Mouse (Mus musculus) skeletal muscle tissue, adult 2 months (tissue): ENCODE results near the gene Usp31.

ENCODE experiments used
- DNase-seq: peaks from one replicate; pipeline ENCODE4 v3.0.0-alpha.2; 2012; ENCODE audit warnings: low read depth, low spot score

Gene Usp31

DNA sequence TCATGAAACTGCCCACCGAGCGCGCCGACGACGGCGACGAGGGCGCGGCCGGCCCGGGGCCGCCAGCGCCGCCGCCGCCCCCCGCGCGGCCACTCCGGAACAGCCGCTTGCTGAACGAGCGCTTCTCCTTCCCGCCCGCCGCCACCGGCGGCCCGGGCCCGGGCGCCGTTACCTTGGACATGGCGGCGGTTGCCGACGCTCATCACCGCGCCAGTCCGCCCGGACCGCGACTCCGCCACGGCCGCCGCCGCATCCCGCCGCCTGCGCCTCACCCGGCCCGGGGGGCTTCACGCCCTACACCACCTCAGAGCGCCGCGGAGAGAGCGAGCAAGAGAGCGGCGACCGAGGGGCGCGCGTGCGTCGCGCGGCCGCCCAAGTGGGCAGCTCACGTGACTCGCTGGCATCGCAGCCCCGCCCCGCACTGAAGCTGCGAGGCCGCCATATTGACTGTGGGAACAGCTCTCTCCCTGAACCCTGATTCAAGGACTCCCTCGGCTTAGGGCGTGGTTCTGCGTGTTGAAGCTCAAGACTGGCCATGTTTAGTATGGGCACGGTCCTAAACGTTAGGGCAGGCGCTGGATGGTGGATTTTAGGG lies at the start of gene Usp31:
TSS of gene Usp31 (minus strand) at position 181 of the 595 bp plus-strand sequence.
- peak; percentile 90 for DNase-seq

DNA sequence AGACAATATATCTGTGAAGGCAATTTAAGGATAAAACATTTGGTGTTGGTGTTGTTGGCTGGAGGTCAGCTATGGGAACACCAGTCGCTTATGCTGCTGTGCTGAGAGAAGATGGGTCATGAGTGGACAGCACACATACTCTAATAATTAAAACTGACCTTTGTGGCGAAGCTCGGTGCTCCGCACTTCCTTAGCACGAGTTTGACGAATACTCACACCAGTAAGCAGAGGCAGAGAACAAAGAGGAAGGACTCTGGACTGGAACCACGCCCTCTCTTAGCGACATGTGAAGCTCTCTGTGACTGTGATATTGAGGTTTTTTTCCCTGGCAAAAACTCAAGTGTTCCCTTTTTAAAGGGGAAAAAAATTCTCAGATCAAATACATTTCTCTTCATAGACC lies 47.7 kb upstream of the Usp31 start:
- no peak for DNase-seq

DNA sequence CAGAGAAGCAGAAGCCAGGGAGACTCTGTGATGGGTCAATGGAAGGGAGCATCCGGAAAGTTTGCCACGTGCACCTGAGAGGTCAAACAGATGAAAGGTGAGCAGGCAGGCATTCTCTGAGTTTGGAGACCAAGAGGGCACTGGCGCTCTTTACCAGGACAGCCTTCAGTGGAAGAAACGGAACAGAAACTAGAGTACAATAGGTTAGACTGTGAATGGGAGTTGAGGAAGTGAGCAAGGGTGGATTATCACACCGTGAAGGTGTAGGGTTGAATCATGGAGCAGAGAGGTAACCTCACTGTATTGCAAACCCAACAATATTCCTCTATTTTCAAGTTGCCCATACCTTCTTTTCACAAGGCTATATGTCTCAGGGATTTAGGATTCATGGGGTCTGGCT lies 43.2 kb upstream of the Usp31 start:
- no peak for DNase-seq

DNA sequence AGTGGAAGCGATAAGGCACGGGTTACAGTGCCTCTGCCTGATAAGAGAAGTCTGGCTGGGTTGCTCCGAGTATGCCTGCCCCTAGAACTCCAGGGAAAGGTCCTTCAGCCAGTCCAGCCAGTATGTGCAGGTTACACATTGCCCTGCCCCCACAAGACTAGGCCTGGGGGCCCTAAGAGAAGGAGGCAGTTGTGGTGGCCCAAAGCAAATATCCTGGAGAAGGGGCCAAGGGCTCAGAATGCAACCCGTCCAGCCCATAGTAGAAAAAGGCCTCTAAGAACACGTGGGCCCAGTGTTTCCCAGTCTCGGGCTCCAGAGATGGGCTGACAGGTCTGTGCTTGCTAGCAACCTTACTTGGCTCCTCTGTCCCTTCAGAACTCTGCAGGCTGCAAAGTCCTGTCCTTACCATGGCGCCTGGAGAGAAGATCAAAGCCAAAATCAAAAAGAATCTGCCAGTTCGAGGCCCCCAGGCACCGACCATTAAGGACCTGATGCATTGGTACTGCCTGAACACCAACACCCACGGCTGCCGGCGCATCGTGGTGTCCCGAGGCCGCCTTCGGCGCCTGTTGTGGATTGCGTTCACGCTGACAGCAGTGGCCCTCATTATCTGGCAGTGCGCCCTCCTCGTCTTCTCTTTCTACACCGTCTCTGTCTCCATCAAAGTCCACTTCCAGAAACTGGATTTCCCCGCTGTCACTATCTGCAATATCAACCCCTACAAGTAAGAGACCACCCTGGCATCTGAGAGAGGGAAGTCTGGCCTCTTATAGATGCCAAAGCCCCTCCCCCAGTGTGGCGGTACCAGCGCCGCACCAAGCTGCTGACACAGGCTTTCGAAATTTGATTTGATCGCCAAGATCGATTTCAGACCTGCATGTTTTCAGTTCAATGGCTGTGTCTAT lies 30.7 kb upstream of the Usp31 start:
- DNase-seq: no peak

DNA sequence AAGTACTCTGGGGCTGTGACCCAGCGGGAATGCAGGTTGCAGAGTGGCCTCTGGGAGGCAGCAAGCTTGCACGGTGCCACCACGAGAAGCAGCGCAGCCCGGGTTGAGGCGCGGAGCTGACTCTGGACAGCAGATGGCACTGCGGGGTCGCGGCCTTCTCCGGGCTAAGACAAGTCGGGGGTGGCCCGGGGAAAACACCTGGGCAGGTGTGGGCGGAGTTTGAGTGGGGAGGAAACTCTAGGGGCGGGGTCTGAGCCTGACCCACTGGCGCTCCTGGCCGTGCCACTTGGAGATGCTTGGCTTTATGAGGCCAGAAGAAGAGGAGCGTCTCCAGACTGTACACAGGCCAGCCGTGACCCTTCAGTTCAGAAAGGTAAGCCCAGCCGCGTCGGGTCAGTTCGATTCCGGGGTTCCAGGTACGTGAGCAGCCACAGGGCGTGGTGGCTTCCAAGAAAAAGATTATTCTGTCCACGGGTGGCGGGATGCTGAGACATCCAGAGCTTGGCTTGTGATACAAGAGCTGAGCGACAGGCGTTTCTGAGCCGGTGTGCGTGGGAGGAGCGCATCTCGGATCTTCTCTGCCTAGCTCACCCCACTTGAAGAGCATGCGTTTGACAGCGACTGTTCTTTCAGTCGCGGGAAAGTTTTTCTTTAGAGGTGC lies 27.2 kb upstream of the Usp31 start, which contains the start of gene Scnn1g:
TSS of gene Scnn1g (plus strand) at position 309 of the 661 bp plus-strand sequence.
- peak; percentile 34 for DNase-seq

DNA sequence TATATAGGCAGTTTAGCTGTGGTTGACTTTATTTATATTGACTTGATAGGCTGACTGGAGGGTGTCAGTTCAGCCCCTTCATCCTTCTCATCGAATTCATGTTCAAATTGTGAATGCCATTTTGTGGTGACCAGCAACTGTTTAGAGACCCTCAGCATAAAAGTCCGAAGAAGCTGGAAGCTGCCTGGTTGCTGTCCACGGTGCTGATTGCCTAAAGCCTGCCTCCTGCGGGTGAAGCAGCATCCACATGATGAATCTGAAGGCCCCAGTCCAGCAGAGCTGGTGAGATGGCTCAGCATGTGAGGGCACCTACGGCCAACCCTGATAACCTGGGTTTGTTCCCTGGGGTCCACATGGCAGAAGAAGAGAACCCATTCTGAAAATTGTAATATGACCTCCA lies 23.2 kb upstream of the Usp31 start:
- DNase-seq: no peak

DNA sequence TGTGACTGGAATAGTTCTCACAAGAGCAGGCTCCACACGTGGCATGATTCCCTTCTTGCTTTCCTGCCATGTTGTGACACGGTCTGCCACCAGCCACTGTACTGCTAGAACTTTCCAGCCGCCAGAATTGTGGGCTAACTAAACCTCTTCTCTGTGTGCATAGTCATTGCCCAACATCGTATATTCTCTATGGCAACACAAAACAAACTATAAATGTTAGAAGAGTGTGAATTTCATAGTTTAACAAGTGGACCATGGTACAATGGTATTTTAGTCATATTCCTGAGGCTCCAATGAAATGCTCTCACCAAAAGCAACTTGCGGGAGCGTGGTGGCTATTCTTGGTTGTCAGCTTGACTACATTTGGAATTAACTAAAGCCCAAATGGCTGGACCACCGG lies 10.0 kb upstream of the Usp31 start:
- no peak for DNase-seq

DNA sequence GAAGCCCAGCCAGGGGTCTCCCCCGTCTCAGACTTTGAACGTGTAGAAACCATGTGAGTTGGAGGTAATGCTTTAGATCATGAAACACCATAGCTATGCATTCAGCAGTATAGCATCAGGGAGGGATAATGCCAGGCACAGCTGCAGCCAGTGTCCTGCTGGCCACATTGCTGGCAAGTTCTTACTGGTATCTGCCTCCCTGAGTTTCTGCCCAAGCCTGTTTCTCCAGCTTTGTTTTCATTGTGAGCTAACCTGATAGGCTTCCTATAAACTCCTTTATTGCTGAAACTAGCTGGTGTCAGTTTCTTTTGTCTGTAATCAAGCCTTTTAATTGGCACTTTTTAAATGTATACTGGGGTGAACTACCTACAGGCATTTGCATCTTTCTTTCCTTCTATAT lies 4.1 kb upstream of the Usp31 start:
- DNase-seq: no peak

DNA sequence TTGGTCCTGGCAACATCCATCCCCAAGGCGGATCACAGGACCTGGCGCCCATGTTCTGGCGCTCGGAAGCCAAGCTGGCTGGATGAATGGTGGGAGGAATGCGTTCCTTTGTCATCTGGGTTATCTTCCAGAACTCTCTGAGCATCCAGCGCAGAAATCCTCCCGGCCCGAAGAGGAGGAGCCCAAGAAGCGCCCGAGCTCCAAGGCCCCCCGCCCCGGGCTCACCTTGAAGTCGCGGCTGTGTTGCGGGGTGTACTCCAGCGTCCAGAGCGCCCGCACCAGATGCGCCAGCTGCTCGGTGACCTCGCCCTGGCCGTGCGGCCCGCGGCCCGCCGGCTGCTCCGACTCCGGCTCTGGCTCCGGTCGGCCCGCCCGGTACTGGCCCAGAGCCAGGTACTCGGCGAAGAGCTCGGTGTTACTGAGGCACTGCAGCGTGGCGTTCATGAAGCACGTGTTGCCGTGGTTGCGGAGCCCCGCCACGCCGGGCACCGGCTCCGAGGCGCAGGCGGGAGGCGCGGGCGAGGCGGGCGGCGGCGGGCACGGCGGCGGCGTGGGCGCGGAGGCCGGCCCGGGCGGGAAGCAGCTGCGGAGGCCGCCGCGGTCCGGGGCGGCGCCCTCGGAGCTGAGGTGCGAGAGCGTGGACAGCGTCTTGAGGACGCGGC lies 511 bp downstream of the Usp31 start:
- peak; percentile 18 for DNase-seq

DNA sequence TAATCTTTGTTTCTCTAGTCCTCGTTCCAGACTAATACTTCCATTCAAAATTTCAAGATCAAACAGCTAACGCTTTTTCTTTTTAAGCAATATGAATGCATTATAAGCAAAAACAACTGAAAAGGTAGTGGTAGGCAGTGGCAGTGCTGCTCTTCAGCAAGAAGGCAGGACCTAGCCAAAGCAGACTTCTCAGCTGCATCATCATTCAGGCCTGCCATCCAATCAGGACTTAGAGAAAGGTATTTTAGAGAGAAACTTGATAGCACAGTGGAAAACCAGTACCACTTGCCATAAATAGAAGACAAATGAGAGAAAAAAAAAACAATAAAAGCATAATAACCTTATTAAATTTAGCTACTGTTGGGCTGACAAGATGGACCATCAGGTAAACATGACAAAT lies 2.0 kb downstream of the Usp31 start:
- DNase-seq: no peak

DNA sequence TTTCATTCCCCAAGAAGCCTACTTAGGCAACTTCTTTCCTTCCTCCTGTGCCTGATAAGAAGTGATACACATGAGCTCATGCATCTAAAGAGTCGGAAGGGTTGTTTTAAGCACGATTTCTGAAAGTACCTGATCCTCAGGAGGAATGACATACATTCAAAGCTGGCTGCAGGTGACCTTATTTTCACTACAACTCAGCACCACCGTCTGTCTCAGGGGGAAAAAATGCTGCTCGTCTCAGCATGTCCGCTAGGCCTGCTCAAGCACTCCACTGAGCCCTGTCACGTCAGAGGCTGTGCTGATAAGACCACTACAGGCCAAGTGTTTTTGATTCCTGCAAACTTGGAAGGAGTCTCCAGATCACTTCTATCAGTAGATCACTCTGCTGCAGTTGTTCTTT lies 5.1 kb downstream of the Usp31 start:
- DNase-seq: no peak

DNA sequence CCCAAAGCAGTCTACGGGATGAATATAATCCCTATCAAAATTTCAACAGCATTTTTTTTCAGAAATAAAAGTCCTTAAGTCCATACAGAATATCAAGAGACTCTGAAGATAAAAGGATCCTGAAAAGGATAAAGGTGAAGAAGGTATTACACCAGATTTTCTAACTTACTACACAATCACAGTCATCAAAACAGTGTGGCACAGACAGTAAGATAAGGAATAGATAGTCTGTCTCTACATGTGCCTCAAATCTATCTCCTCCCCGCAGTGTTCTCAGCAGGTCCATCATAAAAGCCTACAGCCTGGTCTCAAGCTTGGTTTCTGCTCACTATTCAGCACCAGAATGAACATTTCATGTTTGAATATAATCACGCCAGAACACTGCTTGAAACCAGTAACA lies 6.6 kb downstream of the Usp31 start:
- no peak for DNase-seq

DNA sequence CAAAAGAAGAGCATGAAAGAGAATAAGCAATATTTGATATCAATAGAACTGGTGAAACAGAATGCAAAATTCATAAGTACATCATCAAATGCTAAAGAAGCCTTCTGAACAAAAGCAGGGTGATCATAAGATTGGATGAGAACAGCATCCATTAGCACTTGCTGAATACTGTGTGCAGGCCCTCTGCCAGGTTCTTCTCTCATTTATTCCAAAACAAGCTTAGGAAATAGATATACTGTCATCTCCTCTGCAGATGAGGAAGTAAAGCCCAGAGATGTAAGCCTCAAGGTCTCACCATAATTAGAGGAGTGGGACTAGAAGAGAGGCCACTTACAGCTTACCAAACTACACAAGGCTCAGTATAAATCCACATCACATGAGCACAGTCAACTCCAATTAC lies 7.8 kb downstream of the Usp31 start:
- DNase-seq: no peak

DNA sequence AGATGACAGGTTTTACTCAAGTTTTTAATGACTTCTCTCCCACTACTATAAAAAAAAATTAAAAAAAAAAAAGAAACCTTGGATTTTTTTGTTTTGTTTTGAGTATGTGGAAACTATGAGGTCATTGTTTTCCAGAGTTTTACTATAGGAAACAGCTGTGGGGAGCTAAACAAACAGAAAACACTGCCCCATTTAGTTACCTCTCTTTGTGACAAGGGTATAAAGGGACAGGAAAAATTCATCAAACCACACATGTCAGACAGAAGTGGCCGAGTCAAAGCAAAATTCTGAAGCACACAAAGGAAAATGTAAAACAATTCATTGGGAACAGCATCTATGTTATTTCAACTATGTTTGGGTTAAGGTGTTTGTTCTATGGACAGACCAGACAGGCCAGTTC lies 9.5 kb downstream of the Usp31 start:
- DNase-seq: no peak

DNA sequence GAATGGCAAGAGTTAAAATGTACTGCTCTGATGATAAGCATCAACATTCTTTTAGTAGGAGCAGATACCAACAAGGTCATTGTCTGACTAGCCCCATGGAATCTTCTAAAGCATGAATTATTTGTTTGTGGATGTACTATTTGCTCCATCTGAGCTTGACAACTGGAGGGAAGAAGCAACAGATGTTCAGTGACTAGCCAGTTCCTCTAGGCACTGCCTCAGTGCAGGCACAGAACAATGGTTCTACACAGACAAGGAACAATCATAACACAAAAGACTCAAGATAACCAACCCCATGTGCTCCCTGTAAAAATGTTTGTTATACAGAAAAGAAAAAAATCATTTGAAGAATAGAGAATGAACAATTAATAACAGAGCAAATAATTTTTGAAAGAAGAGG lies 9.9 kb downstream of the Usp31 start:
- no peak for DNase-seq

DNA sequence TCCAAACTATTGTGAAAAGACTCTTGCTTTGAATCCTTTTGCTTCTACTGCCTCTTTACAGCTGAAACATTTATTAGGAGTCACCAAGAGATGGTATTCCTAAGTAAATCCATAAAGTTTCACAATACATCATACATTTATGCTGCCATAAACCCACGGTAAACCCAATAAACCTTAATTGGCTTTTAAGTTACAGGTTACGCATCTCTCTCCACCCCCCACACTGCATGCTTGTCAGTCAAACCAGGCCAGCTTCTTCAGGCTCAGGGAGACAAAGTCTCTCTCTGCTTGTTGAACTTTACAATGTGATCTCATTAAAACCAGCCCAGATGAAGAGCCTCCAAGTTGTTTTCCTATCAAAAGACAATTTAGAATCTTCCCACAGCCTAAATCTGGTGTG lies 15.2 kb downstream of the Usp31 start:
- no peak for DNase-seq

DNA sequence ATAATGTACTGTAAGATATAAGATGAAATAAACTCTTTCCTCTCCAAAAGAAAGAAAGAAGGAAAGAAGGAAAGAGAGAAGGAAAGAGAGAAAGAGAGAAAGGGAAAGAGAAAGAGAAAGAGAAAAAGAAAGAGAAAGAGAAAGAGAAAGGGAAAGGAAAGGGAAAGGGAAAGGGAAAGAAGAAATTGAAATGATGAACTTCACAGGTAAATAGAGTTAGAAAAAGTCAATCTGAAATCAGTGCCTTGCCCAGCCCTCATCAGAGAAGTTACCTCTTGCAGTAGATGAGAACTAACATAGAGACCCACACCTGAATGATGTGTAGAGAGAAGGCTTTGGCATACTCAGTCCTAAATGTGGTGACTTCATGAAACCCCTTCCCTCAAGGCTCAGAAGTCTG lies 17.7 kb downstream of the Usp31 start:
- no peak for DNase-seq

DNA sequence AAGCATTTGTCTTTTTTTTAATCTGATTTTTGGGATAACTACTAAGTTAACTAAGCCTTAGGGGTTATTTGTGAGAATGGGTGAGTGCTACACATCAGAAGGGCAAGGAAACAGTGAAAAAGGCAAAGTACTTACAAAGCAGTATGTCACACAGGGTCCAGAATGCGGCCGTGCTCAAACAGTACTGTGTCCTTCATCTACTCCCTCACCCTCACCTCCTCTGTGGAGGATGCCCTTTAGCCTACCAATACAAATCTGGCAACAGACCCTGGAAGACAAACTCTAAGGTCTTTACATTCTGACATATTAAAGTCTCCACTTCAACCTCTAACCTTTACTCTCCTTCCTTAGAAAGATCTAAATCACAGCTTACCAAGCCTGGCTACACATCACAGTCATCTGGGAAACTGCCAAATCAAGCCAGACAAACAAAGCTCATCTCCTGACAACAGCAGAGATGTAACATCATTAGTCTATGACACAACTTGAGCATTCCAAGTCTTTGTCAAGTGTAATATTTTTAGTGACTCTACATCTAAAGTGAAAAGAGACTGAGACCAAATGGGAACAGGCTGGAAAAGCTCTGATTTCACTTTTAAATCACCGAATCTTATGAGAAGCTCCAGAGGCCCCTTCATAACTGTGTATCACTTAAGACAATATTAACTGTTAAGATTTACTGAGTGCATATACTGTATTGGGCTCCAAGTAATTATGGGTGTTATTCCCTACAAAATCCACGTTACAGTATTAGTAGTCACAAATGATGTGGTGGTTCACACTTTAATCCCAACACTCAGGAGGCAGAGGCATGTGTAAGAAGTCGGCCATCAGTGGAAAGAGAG lies 21.7 kb downstream of the Usp31 start:
- DNase-seq: no peak

DNA sequence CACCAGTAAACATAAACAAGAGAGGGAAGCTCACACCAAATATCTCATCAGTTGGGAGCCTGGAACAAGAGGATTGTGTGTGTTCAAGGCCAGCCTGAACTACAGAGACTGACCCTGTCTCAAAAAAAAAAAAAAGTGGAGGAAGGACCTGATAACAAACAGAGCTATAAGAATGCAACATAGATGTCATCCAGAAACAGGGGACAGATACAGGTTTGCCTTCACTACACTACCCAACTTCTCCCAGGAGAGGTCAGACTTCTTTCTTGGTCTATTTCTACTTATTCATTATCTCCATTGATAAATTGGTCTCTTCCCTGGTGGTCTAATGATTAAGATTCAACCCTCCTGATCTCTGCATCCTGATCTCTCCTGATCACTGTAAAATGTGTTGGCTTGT lies 25.9 kb downstream of the Usp31 start:
- no peak for DNase-seq

DNA sequence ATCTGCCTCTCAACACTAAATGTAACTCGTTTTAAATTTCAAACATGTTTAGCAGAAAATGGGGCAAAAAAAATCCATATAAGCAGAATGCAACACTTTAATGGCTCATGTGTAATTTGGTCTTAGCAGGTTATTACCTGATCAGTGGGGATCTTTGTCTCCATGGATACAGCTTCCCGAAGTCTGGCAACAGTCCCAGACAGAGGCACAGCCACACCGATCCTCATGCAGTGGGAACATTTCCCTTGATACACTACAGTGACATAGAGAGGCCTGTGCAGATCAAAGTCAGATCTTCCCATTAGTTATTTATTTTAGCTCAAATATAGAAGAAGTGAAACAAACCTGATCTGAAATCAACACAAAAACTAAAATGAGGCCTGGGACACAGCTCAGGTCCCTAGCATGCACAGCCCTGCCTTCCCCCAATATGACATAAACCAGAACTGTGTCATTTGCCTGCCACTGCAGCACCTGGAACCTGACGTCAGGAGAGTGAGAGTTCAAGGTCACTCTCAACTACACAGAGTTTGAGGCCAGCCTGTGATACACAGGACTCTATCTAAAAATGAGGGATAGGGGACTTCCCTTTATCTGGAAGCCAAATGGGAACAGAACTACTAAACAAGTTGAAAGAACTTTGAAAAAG lies 29.8 kb downstream of the Usp31 start:
- DNase-seq: no peak

DNA sequence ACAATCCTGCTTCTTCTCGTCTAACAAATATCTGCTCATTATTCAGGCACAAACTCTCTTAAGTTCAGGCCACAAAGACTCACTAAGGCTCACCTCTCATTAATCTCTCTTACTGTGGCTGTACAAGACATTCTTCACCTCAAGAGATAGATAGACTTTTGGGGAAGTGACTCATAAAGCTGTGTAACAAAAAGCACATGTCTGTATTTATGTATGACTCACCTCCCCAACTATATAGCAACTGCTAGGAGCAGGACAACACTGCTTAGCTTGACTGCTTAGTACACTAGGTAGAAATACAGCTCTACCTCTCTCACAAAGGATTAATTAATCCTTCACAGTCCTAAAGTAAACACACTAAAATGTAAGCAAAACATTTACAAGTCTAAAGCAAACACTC lies 46.3 kb downstream of the Usp31 start:
- DNase-seq: no peak
